Mouse (Mus musculus): ENCODE measurements around the gene Nek7.

DNA sequence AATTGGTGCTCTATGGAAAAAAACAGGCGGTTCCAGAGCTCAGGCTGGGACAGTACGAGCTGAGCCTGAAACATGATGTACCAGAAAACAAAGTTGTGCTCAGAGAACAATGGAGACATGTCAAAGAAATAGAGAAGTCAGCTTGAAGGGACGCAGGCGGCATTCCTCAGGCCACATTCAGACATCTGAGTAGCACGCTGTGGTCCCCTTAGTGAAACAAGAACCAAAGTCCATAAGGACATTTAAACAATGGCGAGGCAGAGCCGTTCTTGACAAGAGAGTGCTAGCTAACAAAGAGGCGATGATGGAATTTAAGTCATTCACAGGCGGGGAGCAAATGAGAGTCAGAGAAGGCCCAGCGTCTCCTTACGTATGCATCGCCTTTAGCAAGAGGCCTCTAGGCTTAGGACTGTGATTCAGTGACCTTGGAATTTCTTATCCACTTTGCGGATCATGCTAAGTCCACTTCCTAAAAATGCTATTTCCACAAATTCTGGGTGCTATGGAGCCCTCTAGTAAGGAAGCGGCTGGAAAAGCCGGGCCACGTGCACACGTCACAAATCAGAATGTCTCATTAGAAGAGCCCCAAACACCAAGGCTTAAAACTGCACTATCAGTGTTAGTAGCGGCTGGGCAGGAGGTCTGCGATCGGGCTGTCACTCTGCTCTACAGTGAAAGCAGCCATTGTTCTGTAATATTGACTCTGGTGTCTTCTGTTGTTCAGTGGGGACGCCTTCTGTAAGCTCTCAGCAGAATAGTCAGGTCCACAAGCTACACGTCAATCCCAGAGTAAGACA lies 48.2 kb downstream of the Nek7 start:
- TF ChIP-seq CTCF (IDR thresholded peaks at IDR 0.05; ENCODE audit: borderline replicate concordance, insufficient read depth, low read length) (no peak), POLR2A (IDR thresholded peaks at IDR 0.05; ENCODE audit: low read depth, low read length) (no peak)
